Mouse (Mus musculus) adrenal gland, adult 8-10 months (tissue): ENCODE measurements around the gene Grxcr1. TPM values are rescaled to one million over a fixed set of nuclear protein-coding genes. Genes with fewer than 3 reads are reported as not detected.

Experiments used
- DNase-seq: peaks from one replicate; pipeline ENCODE4 v3.0.0; 2022
- total RNA-seq, 4 experiments: library from RNA; stranded (reverse); gene quantifications; 2 replicates each; pipeline ENCODE4 v1.2.4; 2022

The Grxcr1 gene
- total RNA-seq, 4 experiments from 2014 or later, result not detected

DNA sequence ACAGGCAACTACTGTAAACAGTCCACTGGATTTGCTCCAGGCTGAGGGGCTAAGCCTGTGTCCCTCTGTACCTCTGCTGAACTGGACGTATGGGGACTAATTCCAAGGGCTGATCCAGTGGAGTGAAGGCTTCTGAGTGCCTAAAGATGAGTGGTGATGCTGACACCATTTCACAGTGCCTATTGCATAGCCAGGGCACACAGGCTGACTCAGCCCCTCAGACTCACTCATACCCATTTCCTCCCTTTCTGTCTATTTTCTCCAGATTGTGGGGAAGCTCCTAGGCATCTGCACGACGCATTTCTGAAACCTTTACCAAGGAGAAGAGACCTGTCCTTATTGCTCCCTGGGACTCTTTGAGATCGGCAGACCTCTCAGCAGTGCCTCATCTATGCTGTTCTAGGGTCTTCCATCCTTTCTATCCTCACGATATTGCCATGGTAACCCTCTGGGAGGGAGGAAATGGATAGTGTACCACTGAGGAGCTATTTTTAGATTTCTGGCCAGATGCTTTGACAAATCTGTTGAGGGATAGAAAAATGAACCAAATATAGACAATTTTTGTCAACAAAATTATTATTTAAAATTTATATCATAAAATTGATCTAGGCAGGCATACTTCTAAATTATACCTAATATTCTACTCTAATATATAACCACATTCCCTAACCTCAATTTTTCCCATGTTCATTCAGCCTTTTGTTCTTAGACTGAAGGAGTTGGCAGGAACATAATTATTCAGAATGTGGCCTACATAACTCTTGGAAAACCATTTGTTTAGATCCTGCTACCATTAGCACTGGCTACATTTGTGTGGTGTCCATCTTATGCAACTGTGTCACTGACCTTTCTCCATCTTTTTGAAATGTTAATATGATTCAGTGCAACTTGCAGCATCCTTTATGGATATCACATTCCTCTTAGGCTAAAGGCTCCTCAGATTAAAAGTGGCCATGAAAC is 66.3 kb downstream of the Grxcr1 start:
- DNase-seq, result no peak

DNA sequence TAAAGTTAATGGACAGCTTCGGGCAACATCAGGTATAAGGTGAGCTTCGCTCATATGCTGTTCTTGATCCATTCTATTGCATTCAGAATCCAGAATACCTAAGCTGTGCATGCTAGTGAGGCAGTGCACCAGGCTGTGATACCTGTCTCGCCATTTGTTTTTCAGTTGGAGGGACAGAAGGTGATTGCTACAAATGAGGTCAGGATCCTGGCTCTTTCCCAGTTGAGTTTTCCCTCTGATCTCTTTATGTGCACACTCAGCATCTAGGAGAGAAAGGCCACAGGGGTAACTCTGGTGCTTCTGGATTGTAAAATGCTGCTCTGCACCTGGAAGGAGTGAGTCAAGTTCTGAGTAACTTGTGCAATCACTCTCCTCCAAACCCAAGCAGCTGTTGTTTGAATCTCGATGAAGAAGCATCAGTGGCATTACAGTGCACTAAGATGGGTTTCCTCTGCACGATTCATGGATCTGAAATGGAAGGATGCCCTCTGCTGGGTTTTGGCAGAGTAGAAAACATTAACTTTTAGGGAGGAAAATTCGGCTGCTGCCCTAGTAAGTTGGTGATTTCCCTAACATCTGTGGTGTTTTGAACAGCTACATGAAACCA is 80.9 kb downstream of the Grxcr1 start:
- no peak for DNase-seq

GRCm38 (mm10) chr5:68120880-68121279 is 89.2 kb downstream of the Grxcr1 start:
- DNase-seq, result no peak

GRCm38 (mm10) chr5:68122883-68123282 is 91.2 kb downstream of the Grxcr1 start:
- DNase-seq, result no peak

DNA sequence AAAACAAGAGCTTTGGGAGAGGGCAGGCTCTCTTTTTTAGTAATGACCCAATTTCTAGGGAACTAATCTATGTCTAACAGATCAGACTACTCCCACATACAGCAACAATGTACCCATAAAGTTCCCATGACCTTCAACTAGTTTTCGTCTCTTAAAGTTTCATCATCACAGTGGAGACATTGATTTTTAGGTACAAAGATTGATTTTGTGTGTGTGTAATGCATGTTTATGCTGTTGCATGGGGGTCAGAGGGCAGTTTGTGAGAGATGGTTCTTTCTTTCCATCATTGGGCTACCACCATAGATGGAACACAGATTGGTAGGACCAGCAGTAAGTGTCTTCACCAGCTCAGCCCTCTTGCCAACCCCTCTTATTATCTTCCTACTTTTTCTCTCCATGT is 93.8 kb downstream of the Grxcr1 start:
- DNase-seq, result no peak

DNA sequence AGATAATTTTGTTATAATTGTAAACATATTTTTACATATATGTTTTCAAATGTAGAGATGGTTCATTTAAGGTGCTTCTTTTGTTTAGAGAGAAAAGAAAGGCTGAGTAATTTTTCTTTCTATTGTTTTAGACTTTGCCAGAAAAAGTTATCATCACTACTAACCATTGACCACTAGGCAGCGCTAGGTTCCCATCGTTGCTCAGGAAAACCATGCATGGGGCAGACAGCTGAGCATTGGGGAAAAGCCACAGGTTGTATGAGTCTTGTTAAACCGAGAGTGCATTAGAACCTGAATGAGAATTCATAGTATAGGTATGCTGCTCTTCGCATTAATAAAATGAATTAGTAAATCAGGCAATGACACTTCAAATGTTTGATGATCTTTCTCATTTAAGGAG is 96.8 kb downstream of the Grxcr1 start:
- DNase-seq, result no peak

DNA sequence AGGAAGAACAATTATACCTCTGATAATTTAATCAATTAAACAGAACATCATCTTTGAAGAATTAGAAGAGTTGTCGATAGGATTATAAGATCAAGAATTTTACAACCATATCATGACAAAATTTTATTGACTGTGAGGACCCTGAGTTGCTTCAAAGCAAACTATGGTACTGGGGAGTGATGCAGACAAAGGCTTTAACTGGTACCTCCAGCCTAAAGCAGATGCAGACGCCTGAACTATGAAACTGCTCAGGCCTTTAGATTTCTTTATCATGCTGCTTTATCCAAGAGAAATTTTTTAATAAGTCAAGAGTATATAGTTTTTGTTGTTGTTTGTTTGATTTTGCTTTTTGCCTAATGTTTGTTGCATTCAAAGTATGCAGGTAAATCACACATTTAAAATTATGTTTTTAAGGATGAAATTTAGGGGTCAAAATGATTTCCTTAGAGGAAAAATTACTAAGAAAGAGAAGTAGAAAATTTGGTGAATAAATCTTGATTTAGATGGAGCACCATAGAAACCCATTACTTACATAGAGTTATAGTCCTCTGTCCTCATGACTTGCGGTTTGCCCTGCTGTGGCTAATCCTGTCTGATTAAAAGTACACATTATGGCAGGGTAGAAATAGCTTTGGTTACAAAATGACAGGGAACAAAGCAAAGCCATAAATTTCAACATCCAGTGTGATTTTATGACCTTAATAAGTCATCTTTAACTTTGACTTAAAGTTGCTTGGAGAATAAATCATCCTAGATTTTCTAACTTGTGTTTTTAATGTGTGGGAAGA is 97.4 kb downstream of the Grxcr1 start:
- DNase-seq, result no peak

- DNase-seq, result no peak
Observed at GRCm38 (mm10) chr5:68146818-68147217, 115.2 kb downstream of the Grxcr1 start.

DNA sequence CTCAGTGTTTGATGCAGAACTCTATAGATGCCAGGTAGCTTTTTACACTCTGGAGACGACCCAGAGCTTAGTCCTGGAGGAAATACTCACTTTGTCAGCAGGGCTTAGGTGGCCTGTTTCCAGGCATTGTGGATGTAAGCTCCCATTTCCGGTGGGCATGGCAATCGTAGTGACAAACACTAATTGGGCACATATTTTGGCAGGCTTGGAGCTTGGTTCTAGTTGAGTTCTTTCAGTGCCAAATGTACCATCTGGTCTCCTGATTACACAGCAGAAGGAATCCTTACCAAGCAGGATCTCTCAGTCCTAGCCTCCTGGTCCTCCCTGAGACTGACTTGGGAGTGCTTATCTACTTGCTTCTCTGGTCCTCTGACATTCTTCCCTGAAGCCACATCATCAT is 118.3 kb downstream of the Grxcr1 start:
- no peak for DNase-seq

DNA sequence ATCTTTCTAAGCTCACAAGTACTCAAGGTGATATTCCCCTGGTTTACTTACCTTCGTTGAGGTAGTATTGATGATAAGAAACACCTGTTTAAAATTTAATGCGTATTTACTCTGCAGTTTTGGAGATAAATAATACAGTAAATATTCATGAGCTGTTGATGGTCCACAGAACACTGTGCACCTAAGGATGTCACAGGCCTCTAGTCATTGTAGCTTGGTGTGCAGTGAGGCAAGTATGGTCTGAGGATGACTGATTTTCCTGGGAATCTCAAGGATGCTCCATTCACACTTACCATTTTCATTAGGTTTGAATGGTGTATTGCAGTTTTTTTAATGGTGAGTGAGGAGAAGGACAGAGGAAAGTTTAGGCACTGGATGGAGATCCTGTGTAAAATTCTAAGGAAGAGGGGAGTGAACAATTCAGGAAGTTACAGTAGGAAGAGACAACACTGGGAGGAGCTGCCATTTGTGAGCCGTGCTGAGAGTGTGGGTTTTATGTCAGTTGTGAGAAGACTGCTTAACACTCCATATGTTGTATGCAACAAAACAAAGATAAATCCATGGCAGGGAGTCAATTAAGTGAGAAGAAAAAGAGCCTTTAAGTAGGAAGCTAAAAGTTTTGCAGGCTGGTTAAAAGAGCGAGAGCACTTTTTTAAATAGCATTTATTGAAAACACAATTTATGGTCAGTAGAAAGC is 118.9 kb downstream of the Grxcr1 start:
- no peak for DNase-seq

DNA sequence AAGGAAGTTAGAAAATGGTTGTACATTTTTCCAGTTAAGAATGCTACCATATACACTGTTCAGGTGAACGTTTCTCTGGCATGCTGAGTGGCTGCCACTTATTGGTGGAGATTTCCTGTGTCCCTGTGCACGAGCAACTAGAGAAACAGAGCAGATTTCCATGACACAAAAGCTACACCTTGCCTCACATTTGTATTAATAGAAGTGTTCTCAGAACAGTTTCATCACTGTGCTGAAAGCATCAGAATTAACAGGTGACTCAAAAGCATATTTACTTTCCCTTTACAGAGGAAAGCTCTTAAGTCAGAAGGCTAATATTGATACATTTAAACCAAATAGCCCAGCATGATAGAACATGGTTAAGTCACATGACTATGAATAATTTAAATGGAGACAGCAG is 130.9 kb downstream of the Grxcr1 start:
- no peak for DNase-seq

DNA sequence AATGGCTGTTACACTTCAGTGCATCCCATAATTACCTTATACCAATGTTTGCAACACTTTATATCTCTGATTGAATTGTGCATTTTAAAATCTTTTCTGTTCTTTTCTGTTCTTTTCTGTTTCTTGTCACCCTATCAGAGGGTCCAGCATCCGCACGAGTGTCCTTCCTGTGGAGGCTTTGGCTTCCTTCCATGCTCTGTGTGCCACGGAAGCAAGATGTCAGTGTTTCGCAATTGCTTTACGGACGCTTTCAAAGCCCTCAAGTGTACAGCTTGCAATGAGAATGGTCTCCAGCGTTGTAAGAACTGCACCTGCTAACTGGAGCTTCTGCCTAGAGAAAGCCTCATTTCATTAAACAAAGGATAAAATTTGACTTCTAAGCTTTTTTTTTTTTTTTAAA is 134.3 kb downstream of the Grxcr1 start:
- DNase-seq, result no peak

Other genes starting within 250 kb of the Grxcr1 start
- 10 to 100 TPM; 16.0 to 32.1 (median 23.2) TPM for gene Atp8a1, start 184.4 kb upstream of the Grxcr1 start, total RNA-seq
- not detected for gene Gm5108, start 90.2 kb upstream of the Grxcr1 start, total RNA-seq
- not detected for gene Gm21905, start 85.4 kb upstream of the Grxcr1 start, total RNA-seq